Mouse (Mus musculus): ENCODE measurements at regions not wholly inside any gene's neighbourhood (a gene's known extent, or its start where the extent isn't known, plus 50 kb on each side); places are given as distances from the start of the nearest gene placed in this dataset.

GRCm38 (mm10) chr4:153321085-153321484, 161.5 kb downstream of the Ajap1 start:
- DNase-seq: no peak

GRCm38 (mm10) chr4:153320602-153321001, 162.0 kb downstream of the Ajap1 start:
- DNase-seq: no peak

DNA sequence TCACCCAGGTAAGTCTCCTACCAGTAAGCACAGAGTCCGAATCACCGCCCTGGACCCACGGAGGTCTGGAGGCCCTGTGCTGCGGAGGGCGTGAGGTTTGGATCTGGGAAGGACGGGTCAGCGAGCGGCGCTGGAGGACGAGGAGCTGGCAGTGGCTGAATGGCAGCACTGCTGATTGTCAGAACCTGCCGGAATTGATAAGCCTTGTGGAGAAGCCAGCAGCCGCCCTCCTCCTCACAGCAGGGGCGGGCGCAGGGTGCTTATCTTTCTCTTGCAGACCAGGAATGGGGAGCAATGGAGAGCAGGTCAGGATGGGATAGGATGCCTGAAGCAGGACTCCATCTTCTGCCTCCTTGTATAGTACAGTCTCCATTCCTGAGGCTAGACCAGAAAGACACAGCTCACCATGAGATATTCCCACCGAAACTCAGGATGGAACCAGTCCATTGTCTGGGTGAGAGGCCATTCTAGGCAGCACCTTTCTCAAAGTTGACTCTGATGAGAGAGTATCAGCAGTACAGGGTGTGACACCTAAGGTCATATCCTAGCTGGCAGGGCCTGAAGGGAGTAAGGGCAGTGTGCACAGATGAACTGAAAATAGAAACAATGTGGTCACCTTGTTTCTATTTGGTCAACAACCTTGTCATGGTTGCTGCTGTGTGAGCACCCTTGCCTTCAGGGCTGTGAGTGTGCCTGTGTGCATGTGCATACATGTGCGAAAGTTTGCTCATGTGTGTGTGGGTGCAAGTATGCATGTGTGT, 165.5 kb downstream of the Ajap1 start:
- no peak for DNase-seq

GRCm38 (mm10) chr4:153316519-153316918, 166.1 kb downstream of the Ajap1 start:
- no peak for DNase-seq

GRCm38 (mm10) chr4:153313961-153314360, 168.7 kb downstream of the Ajap1 start:
- DNase-seq: peak; percentile 21 to 27

DNA sequence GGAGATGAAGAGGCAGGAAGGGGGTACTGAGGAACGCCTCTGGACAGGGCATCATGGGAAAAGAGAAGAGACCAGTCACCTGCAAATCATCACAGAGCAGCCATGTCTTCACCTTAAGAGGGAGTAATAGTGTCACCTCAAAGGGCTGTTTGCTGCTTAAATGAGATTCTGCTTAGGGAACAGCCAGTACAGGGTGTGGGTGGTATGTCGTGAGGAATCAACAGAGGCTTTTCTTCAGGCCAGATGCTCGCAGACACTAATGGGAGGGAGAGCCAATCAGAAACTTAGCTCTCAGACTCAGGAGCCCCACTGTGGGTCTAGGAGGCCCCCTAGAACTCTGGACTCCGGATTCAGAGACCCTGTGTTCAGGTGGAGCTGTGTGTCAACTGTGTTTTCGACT, 171.0 kb downstream of the Ajap1 start:
- no peak for DNase-seq

DNA sequence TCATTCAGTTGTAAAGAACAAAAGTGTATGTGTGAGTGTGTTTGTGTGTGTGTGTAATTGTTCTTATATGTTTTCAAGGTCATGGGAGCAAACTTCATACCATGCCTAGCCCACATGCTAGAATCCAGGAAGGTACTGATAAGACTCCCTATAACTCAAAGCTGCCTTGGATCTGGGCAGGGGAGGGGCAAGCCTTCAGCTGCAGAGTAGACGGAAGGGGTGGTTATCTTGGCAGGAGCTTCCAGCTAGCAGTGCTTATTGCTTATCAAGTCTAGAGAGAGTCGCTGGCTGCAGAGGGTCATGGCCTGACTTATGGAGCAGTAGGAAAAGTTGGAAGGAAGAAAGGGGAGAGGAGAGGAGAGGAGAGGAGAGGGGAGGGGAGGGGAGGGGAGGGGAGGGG, 172.0 kb downstream of the Ajap1 start:
- no peak for DNase-seq

DNA sequence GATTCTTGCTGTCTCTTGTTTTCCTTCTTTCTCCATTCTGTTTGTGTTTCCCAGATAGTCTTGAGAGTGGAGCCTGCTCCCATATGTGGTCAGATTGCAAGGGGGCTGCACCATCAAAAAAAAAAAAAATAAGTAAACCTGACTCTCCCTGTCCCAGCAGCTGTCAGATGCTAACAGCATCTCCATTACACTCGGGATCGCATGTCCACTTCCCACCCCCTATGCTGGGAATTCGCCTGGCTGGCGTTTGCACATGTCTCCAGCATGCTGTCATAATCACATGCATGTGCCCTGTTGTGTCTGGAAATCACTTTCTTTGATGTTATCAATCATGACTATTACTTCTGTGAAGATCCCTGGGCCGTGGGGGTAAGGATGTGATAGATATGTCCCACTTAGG, 179.1 kb downstream of the Ajap1 start:
- no peak for DNase-seq

DNA sequence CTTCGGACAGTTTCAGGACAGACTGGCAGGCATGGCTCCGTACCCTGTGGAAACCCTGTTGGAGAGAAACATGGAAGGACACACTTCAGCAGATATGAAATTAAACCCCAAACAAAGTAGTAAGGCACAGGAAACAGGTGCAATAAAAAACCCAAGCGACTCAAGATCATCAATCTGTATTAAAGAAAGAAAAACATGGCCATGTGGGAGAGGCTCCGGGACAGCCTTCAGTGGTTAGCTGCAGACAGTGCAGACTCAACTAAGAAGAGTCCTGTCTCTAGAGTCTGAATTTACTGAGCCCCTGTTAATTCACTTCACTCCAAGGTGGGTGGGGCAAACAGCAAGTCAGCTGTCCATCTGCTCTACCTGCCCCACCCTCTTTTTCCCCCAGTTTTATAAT, 179.8 kb downstream of the Ajap1 start:
- DNase-seq: no peak

DNA sequence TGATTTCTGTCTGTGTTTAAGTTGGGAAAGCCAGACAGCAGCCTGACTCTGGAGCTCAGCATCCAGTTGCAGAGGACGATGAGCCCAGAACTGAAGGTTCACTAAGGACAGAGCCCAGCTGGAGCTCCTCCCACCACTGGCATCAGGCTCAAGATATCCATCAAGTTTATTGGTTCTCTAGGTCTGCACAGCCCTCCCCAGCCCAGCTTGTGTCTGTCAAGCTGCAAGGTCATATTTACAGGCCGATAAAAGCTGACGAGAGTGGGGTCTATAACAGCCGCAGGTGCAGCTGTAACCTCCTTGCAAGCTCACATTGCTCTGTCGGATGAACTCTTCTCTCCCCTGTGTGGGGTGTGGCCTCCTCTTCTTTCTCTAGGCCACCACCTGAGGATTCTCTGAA, 184.3 kb downstream of the Ajap1 start:
- no peak for DNase-seq

DNA sequence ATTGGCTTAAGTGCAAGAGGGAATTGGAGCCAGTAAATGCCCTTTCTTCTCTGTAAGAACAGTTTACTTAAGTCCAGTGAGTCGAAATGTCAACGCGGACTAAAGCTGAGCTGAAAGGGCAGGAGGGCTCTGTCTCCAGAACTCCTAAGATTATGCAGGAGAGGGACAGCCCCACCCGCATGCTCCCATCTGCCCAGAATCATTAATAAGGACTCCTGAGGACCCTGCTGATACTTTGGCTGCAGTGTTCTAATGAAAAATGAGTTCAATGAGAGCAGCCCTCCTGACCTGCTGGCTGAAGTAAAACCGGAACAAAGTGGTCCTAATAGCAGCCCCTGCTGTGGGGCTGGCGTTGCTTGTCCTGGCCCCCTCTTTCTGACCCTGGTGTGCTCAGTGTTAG, 187.8 kb downstream of the Ajap1 start:
- DNase-seq: peak in 1 of 2 experiments; percentile 11

DNA sequence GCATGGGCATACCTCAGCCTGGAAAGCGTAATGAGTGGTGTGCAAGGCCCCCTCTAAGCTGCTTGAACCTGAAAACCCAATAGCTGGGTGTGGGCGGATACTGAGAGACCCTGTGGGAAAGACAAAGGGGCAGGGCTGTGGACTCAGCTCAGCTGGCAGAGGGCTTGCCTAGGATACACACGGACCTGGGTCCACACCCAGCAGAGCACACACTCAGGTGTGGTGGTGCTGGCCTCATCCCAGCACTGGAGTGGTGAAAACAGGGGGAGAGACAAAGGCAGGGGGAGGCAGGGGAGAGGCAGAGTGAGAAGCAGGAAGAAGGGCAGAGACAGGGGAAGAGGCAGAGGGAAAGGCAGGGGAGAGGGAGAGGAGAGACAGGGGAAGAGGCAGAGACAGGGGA, 189.5 kb downstream of the Ajap1 start:
- no peak for DNase-seq

GRCm38 (mm10) chr4:153288362-153288761, 194.2 kb downstream of the Ajap1 start:
- DNase-seq: no peak

DNA sequence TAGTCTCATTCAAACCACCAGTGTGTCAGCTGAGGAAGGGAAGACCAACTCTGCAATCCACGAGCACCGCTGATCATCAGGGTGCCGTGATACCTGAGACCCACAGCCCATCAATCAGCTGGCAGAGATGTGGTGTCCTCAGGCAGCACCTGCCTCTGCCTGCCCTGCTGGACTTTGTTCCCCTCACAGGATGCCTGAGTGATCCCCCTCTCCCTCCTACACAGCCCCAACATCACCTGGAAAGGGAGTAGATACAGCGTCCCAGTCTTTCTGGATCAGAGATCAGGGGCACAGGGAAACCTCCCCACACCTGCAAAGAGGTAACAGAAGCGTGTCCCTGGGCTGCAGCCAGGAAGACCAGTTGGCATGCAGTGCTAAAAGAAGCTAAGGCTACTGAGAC, 198.4 kb downstream of the Ajap1 start:
- no peak for DNase-seq

GRCm38 (mm10) chr4:153276571-153276970, 206.0 kb downstream of the Ajap1 start:
- DNase-seq: peak; percentile 74 to 84

DNA sequence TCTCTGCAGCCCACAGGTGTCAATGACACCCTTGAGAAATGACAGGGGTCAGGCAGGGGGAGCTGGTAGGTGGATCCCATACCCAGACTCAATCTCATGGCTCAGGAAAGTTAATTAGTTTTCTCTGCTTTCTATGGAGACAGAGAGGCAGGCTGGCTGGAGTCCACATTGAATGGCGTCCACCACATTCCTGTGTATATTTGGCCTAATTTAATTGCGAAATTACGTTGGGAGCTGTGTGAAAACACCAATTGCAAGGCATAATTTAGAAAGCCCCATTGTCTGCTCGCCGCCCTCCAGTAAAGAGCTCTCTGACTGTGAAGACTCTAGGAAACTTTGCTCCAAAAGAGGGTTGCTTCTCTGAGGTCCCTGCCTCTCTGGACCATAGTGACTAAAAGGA, 211.2 kb downstream of the Ajap1 start:
- no peak for DNase-seq

DNA sequence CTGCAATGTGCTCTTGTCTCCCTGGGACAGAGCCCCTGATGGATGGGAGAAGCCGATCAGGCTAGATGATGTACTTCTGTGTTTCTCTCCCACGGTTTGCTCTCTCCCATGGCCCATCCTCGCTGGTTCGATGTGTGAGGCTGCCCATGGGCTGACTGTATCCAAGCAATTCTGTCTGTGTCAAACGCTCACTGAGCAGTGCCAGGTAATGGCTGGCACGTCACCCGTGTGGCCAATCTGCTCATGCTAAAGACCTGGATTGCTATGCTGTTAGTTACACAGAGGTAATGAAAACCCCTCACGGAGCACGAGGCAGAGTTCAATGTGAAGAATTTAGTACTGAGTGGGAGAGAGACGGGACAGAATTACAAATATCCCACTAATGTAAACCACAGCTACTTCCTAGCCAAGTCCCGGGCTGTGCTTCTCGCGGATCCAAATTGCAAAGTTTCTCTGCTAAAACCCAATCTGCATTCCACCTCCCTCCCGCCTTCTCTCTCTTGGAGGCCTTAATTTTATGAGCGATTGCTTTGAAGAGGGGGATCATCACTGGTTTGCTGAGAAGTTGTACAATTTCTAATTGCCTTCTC, 219.3 kb downstream of the Ajap1 start:
- peak; percentile 69 to 77 for DNase-seq

GRCm38 (mm10) chr4:153260941-153261557, 221.6 kb downstream of the Ajap1 start:
- peak; percentile 49 to 59 for DNase-seq

- DNase-seq: no peak
Measured at GRCm38 (mm10) chr4:153251943-153252342, 230.7 kb downstream of the Ajap1 start.

- DNase-seq: no peak
Measured at GRCm38 (mm10) chr4:153251311-153251710, 231.3 kb downstream of the Ajap1 start.

DNA sequence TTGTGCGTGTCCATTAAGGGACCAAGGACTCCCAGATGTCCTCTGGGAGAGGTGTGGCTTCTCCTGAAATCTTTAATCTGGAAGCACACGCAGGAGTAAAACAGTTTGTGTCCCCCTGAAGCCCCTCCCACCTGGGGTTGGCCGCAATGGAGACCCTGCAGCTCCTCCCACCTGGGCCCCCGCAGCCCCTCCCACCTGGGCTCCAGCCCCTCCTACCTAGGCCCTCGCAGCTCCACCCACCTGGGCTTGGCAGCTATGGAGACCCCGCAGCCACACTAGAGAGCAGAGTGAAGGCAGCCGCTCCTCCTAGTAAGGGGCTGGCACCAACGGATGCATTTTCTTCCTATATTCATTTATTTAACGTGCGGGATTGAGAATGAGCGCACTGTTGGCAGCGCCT, 245.9 kb downstream of the Ajap1 start:
- DNase-seq: no peak

GRCm38 (mm10) chr4:153233762-153234161, 248.8 kb downstream of the Ajap1 start:
- no peak for DNase-seq

- DNase-seq: no peak
Measured at GRCm38 (mm10) chr4:153229221-153229620, 253.4 kb downstream of the Ajap1 start.

GRCm38 (mm10) chr4:153227680-153228420, 254.8 kb downstream of the Ajap1 start:
- no peak for DNase-seq
